Mouse (Mus musculus): ENCODE measurements at regions not wholly inside any gene's neighbourhood (a gene's known extent, or its start where the extent isn't known, plus 50 kb on each side); places are given as distances from the start of the nearest gene placed in this dataset.

DNA sequence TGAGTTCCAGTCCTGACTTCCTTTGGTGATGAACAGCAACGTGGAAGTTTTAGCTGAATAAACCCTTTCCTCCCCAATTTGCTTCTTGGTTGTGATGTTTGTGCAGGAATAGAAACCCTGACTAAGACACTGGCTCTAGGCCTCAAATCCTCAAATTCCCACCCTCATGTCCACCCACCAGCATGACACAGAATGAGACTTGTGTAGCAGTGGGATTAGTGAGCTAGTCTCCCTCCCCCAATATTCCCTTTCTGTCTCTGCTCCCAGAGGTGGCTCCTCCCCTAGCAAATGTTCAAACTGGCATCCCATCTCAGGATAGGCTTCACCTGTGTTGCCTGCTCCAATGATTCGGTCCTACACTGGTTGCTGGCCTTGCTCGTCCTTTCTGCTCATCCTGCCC, 94.1 kb upstream of the Myocd start:
- DNase-seq = no peak

DNA sequence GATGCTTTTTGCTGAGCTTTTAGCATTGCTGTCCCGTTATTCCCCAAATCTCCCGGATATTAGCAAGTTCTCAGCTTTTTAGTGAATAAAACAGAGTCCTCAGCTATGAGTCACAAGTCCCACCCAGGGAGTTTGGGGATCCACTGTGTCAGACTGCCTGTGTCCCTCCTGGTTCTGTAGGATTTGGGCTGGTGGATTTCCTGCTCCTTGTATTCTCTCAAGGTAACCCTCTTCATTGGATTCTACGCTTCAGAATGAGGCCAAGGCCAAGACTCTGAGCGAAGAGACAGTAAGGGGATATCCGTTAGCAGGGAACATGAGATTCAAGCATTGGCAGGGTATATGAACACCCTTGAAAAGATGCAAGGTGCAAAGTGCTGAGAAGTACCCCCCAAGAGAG, 90.9 kb upstream of the Myocd start:
- DNase-seq = no peak

DNA sequence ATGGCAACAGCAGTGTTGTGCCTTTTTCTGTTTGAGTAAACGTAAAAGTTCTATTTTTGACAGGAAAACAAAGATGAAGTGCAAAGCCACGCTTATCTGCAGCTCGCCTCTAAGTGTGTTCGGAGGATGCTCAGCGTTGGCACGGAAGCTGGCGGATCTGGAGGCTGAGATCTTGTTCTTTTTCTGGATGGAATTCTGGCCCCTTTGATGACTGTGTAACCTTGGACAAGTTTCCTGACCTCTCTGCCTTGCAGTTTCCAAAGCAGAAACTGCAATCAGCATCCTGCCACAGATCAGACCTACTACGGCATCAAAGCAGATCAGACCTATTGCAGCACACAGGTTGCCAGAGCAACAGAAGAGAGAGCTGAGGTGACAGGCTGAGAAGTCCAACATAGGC, 89.1 kb upstream of the Myocd start:
- no peak for DNase-seq

DNA sequence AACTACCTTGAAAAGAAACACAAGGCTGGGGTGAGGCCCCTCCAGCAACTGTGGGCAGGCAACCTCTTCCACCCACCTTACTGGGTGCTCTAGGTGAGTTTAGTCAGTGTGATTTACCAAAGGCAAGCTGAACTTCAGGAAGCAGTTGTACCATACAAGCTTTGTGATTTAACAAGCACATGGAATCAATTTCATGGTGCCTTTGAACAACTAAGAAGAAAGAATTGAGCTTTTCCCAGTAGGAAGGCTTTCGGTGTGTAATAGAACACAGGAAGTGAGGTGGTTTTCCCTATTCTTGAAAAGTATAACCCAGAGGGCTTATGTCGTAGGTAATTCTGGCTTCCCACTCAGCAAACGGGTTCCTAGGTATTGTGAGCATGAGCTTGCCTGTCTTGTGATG, 82.7 kb upstream of the Myocd start:
- DNase-seq = no peak

DNA sequence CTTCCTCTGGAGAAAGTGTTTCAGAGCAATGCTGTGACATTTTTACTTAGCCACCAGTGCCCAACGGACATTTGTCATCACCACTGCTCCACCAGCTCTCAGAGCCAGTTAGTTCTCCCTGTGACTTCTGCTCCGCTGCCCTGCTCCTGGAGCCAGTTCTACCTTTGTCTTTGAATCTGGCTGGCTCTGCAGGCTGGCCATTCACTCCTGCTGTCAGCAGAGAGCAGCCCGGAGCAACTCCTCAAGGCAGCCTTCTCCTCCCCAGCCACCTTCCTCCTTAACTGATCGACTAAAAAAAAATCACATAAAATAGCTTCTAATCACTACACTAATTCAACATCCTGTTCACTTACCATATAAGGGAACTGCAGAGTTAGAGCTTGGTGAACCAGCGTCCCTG, 79.2 kb upstream of the Myocd start:
- no peak for DNase-seq

GRCm38 (mm10) chr11:65341683-65342440, 72.1 kb upstream of the Myocd start:
- DNase-seq = no peak

DNA sequence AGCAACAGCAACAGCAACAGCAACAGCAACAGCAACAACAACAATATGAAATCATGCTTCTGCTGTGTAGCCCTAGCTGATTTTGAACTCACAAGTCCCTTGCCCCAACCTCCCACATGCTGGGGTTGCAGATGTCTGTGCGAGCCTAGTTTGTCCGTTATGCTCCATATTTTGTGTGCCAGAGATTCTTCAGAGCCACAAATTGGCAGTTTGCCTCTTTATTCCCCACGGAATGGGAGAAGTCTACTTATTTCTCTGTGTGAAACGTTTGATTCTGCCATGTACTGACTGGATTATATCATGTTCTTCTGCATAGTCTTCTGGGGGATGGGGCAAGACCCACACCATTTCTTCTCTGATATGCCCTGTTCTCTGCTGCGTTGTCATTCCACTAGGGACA, 64.5 kb upstream of the Myocd start:
- no peak for DNase-seq

DNA sequence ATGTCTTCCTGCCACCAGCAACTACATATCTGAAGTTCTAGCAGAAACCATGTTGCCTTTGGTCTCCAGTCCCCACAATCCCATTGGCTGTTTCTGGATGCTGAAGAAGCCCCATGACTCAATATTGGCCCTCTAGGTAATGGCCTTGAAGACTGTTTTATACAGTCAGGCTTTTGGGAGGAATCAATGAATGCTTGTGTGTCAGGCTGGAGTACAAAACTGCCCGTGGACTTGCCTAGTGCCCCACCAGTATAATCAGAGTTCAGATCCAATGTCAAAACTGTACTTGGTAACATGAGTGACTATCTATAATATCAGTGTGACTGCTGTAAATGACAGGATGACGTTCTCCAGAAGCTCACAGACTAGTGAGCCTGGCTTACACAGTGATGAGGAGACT, 63.3 kb upstream of the Myocd start:
- no peak for DNase-seq

DNA sequence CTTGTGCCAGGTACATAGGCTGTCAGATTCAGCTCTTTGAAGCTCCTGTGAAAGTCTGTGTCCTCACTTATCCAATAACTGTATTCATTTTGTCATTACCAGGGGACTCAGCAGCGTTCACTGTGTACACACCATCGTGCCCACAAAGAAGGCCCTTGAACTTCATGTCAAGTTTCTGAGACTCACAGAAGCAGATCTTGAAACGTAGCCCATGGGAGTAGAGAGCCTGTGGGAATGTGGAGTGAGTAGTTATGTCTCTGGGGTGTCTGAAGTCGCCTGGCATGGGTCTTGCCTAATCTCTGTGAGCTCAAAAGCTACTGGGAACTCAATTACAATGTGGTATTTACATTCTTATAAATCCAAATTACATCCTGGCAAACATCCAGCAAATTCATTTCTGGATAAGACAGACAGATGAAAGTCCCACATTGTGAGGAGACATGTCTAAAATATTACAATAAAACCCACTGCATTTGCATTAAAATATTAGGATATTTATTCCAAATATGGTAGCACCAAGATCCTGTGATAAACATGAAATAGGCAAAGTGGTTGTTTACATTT, 53.2 kb upstream of the Myocd start:
- no peak for DNase-seq
